Mouse (Mus musculus) heart, adult 11 months (tissue): Measurements from ENCODE around the gene Rnf217.

Experiments used
- DNase-seq: peaks from one replicate; pipeline ENCODE4 v3.0.0; 2022

Rnf217 gene

DNA sequence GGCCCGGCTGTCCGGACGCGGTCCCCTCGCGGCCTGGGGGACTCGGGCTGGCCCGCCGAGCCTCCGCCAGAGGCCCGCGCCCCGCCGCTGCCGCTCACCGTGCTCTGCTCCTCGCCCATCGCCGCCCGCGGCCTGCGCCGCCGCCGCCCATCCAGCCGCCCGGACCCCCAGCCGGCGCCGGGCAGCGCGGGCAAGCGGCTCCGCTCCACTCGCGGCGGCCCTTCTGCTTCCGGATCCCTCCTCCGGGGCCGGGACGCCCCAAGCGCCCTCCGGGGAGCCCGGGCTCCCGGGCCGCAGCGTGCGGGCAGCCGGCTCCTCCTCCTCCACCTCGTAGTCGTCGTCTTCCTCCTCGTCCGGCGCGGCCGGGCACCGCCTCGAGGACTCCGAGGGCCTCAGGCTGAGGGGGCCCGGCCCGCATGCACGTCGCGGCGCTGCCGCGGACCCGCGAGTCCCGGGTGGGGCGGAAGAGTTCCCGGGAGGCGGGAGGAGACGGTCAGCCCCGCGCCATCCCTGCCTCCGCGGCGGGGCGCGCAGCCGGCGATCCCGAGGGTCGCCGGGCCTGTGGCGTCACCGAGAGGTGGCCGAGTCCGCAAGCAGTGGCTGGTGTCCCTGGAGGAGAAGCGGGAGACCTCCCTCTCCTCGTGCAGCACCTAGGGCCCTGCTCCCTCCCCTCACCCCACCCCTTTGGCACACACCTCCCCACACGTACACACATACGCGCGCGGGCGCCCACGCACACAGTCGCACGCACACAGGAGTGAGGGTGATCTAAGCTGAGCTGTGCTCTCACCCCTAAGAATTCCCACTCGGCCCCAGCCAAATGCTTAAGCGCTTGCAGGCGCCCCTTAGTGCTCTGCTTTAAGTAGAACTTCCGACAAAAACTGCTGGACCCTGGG, at the start of gene Rnf217:
Gene Rnf217 (minus strand): TSS at position 119 of the 896 bp plus-strand sequence.
- DNase-seq = peak; percentile 98

GRCm38 (mm10) chr10:31647270-31647669, 38.3 kb upstream of the Rnf217 start:
- no peak for DNase-seq

DNA sequence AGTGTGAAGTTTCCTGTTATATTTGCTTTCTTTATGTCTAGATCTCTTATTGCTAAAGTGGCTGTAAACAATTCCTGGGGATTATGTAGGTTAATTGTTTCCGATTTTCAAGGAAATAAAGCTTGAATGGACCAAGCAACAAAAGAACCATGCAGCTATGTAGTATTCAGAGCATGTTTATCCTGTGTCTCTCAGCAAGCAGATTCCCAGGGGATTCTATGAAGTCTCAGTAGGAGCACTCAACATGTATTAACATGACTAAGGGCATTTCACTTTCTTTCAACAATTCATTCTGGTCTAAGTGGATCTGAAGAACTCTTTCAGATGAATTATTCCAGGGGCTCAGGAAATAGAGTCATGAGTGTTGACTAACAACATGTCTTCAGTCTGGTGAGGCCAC, 37.1 kb upstream of the Rnf217 start:
- no peak for DNase-seq

GRCm38 (mm10) chr10:31635098-31635497, 26.1 kb upstream of the Rnf217 start:
- no peak for DNase-seq

DNA sequence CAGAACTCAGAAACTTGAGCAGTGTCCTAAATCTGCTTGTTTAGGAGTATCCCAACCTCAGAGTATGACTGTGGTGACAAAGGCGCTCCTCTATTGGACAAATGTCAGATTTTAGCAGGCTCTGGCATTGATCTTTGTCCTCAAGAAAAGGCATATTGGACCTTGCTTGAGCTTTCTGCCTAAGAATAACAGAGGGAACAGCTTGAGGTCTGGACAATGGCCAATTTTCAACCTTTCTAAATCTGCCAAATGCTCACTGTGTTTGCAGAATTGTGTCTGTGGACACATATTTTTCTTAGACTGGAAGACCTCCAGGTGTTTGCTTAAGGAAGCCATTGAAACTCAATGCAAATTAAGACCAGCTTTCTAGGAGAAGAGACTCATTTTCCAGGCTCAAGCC, 23.0 kb upstream of the Rnf217 start:
- DNase-seq = no peak

GRCm38 (mm10) chr10:31615355-31615754, 6.4 kb upstream of the Rnf217 start:
- DNase-seq = no peak

- no peak for DNase-seq
Observed at GRCm38 (mm10) chr10:31614111-31614510, 5.1 kb upstream of the Rnf217 start.

- DNase-seq = peak; percentile 92
Observed at GRCm38 (mm10) chr10:31608441-31609065, 431 bp downstream of the Rnf217 start.

- no peak for DNase-seq
Observed at GRCm38 (mm10) chr10:31606981-31607867, 1.8 kb downstream of the Rnf217 start.

DNA sequence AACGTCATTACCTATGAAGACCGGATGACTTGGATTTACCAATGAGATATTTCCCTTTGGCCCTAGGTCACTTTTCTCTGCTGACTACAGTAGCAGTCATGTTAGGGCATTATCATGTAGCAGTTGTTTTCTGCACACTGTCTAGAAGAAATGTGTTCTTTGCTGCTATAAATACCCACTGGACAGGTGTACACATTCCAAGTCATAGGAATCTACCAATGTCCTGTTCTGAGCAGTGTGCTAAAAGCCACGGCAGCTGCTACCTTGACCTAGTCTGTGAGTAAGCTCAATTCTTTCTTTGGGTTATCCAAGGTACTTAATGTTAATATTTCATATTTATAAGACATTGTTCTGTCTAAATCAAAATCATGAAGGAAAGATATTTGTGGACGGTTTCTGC, 5.1 kb downstream of the Rnf217 start:
- no peak for DNase-seq

DNA sequence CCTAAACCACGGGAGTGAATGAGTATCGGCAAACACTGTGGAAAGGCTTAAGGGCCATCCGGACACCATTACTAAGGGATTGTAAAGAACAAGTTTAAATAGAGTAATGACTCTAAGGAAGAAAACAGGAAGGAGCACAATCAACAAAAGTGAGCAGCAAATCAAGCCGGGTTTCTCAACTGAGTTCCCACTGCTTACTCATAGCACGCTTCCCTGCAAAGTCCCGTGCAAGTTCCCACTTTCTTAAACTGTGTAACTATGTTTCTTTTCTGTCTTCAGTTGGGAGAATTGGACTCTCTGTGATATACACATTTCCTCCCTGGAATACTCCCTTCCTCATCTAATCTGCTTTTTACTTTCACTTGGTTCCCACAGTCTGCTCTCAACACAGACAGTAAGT, 8.9 kb downstream of the Rnf217 start:
- no peak for DNase-seq

GRCm38 (mm10) chr10:31597886-31598285, 11.1 kb downstream of the Rnf217 start:
- no peak for DNase-seq

DNA sequence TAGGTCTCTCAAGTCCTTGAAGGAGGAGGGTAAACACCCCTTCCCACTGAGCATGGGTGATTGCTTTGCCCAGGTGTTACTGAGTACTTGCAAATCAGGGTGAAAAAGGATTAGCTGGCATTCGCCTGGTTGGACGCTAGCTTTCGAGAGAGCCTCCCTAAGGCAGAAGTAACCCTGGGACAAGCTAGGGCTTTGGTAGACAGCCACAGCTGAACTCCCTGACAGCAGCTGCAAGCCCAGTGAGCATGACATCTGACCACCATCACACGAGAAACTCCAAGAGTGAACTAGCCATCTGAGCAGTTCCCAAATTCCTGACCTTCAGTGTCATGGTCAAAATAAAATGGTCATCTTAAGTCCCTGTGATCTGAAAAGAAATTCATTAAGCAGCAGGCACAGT, 12.2 kb downstream of the Rnf217 start:
- DNase-seq = no peak

DNA sequence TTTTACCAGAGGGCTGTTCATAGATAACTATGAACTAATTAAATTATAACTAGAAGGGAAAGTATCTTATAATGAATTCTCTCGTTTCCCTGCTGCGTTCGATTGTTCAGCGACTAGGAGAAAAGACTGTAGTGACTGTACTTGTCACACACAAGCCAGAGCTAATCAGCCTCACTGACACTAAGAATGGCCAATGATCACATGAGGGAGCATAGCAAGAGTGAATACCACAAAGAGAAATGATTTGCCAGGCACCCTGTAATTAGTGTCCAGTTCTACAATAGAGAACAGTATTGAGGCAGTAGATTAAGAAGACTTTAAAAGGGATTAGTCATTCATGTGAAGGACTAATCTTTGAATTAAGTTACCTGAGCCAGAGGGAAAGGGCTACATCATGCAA, 13.7 kb downstream of the Rnf217 start:
- no peak for DNase-seq

DNA sequence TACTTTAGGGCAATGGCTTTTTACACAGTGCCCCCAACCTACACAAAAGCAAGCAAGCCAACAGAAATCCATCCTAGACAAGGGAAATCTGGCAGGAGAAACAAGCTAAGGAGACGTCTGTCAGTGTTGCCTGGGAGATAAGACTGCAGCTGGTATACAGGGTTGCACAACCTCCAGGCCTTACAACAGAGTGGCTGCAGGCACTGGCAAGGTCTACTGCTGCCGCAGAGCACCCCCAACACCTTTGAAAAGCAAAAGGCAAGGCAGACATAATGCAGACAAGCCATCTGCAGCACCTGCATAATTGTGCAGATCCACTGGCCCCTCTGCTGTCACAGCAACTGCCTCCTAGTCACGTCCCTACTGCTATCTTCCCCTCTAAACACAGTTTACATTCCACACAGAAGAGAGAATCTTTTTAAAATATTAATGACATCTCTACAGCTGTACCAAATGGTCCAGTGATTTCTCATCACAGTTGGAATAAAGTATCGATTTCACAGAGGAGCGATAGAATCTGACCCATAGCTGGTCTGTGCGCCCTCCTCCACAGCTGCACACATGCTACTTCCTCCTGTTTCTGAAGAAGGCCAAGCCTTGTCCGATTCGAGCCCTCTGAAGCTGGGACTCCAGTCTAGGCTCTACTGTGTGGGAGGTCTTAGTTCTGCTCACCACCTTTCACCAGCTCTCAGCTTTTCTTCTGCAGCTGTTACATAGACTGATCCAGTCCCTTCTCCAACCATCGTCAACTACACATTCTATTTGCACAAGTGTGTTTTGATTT, 16.1 kb downstream of the Rnf217 start:
- peak; percentile 94 for DNase-seq

DNA sequence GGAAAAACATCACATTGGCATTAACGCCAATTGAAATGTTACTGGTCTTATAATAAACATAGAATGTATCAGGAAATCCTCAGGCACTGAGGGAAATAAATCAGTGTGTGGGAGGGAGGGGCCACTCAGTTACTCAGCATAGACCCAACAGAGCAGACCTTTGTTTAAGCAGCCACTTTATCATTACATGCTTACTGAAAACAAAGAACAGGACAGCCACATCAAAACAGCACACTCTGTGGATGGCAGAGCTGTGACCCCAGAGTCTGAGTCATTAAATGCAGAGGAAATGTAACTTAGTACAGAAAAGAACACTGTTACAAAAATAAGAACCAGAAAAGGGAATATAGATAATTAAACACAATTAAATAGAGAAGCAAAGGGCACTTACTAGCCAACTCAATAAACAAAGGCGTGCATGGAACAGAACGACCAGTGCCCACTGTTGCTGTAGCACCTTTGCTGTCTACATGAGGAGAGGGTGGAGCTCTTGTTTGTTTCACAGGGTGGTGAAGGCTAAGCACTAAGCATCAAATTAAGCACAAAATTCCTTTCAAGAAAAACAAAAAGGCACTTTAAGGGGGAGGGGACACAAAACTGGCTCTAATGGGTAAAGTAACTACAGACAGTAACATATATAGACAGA, 16.8 kb downstream of the Rnf217 start:
- DNase-seq = no peak

DNA sequence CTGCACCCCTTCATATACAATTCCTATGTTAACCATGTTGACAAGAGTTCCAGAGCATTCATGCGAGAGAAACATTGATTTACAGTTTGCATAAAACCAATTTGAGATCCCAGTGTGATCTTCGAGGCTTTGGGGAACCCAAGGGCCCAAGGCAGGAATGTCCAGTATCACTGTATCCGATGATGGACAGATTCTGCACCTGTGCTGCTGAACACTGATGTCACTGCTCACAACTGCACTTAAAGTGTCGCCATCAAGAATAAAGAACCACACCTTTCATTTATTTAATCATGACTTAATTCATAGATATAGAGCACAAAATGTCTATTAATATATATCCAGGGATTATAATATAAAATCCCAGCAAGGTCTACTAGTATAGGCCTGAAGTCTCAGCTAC, 28.3 kb downstream of the Rnf217 start:
- DNase-seq = no peak

GRCm38 (mm10) chr10:31580073-31580472, 28.9 kb downstream of the Rnf217 start:
- DNase-seq = no peak

DNA sequence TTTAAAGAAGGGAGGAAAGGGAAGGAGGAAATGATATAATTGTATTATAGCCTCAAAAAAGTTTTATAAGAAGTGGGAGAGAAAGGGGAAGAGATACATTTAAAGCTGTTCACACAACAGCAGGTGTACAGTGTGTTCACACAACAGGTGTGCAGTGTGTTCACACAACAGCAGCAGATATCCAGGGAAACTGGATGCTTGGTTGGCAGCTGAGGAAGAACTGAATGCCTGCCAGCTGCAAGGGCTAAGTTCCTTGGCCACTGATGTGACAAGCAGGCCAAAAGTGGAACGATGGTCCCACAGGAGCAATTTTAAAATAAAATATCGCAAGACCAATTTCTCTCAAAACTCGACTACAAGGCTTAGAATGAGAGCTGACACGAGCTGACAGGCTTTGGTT, 35.7 kb downstream of the Rnf217 start:
- no peak for DNase-seq

DNA sequence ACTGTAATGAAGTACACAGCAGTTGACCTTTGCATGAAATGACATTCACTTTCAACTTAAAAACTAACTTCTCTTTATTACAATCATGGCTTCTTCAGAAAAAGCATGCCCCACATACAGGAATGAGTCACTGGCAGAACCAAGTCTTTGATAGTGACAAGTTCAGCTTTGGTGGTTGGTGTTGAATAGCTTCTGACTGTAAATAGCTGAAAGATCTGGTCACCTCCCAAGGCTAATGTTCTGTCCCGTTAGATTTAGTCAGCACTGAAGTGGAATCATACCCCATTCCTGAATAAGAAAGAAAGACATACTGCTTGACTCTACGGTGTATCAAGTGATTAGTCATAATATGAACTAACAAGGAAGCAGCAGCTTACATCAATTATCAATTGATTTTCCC, 51.7 kb downstream of the Rnf217 start:
- DNase-seq = no peak

DNA sequence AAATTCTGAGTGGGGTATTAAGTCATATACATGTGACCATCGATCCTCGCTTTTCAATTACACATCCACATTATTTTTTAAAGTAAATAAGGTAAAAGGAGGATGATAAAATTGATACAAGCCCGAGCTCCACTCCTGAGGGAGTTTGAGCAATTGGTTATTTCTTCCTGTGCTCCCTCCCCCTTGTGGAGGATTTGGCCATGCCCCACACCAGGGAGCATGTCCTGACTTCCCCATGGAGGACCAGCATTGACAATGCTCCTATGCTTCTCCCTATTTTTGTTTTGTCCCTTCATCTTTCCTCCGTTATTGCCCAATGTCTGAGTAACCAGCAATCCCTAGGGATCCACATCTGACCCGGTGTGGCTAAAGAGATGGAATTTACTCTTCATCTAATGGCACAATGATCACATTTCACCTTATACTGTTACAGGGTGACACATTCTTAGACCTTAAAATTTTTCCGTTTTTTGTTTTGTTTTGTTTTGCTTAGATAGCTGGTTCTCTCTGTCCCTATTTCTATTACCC, 53.5 kb downstream of the Rnf217 start:
- DNase-seq = no peak

- DNase-seq = no peak
Observed at GRCm38 (mm10) chr10:31553302-31553701, 55.7 kb downstream of the Rnf217 start.
